Mouse (Mus musculus): ENCODE data around the gene Exosc1.
A peak's percentile ranks its signal among the peaks of the same experiment; 100 is the strongest.
"Not testable (repeated sequence)": the region's sequence is repeated elsewhere in the genome, so short reads cannot be mapped to it uniquely, and the experiment has no call there.

Exosc1 gene

DNA sequence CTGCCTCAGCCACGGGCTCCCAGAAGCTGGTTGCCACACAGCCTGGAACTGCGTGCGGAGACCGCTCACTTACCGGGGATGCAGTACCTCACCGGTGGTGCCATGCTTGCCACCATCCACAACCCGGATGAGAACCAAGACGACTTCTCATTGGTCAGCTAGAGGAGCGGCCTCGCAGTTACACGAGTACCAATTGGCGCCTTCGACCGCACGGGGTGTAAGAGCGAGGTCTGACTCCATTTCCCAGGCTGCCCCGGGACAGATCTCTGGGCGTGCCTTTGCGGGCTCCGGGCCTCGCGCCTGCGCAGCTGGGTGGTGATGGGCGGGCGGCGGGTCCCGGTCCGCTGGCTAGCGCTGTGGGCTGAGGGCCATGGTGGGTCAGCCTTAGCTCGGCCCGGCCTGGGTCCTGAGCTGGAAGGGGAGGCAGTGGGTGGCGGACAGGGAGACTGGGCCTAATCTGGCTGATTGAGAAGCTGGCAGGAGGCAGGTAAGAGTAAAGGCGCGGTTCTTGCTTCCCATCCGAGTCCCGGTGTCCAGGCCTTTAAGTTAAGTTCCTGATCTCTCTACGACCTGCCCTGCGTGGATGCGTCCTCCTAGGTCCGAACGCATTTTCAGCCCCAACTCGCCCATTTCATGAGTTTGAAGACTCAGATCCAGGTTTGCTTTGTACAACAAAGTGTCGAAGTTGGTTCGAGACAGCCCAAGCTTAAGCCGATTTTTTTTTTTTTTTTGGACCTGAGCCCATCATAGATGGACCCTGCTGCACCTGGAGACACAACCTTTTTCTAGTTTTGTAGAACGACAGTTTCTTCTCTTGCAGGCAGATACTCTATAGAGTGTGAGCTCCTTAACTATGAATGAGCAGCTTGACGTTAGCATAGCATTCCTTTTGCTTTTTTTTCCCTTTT lies at the start of gene Exosc1, which contains the start of gene Zdhhc16:
Gene Exosc1, minus strand, starts transcription at position 245 of the 908 bp plus-strand sequence.
Gene Zdhhc16, plus strand, starts transcription at position 302 of the 908 bp plus-strand sequence.
- peak; percentile 98 to 99 for DNase-seq (ENCODE audit: low spot score in 2 of 2)

DNA sequence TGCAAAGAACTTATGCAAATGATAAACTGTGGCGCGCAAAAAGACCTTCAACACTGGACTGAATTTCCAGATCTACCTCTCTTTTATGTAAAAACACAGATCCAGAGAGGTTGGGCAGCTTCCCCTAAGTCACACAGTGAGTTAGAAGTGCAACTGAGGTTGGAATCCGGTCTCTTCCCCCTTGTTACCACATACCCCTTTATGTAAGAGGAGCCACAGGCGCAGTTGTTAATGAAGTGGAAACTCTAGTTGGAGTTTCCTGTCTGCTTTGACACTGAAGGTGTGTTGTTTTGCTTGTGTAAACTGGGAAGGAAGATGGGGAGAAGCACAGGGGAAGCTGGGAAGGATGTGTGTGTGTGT lies 49.5 kb upstream of the Exosc1 start:
- DNase-seq (ENCODE audit: low spot score in 2 of 2): peak in 1 of 2 experiments; percentile 13

DNA sequence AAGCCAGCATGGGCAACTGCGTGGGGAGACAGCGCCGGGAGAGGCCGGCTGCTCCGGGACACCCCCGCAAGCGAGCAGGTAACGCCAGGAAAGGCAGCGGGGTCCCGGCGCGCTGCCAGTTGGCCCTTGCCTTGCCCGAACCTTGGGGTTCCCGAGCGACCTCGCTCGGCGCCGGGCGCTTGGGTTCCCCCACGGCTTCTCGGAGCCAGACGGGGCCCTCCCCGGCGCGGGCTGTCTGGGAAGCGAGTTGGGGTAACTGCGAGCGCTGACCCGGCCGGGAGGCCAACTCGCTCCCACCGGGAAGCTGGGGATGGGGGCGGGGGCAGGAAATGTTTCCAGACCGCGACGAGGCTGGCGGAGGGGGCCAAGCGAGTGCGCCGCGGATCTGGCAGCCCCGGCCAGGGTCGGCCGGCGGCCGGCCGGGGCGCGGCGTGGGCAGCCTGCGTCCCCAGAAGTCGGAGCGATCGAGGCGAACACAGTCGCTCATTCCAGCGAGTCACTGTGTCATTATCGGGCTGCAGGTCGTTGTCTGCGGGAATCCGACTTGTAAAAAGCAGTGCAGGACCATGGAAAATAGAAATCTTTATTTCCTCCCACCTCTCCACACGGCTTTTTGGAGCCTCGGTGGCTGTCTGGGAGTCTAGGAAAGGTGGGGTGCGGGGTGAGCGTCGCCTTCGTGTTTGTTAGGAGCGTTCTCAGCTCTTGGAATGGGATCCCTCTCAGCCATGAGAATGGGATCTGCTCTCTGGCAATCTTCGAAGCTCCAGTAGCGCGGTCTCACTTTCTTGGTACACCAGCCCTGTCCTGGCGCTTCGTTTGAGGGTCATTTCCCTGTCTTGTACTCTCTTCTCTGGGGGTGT lies 48.9 kb upstream of the Exosc1 start:
- DNase-seq (ENCODE audit: low spot score in 2 of 2): peak in 1 of 2 experiments; percentile 10

DNA sequence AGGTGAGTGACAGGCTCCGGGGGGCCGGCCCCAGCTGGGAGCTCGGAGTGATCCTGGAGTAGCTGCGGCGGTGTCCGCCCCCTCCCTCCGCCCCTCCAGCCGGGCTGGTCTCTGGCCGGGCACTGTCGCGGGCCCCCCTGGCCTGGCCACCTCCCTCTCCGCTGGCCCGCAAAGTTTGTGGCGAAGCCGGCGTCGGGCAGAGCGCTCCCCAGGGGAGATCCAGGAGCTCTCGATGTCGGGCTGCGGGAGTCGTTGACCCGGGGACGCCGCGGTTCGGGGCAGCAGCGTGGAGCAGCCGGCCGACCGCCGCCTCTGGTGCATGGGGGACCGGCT lies 48.3 kb upstream of the Exosc1 start, which contains the start of gene Ubtd1:
Gene Ubtd1, plus strand, starts transcription at position 169 of the 333 bp plus-strand sequence.
- no peak for DNase-seq (ENCODE audit: low spot score in 2 of 2)

DNA sequence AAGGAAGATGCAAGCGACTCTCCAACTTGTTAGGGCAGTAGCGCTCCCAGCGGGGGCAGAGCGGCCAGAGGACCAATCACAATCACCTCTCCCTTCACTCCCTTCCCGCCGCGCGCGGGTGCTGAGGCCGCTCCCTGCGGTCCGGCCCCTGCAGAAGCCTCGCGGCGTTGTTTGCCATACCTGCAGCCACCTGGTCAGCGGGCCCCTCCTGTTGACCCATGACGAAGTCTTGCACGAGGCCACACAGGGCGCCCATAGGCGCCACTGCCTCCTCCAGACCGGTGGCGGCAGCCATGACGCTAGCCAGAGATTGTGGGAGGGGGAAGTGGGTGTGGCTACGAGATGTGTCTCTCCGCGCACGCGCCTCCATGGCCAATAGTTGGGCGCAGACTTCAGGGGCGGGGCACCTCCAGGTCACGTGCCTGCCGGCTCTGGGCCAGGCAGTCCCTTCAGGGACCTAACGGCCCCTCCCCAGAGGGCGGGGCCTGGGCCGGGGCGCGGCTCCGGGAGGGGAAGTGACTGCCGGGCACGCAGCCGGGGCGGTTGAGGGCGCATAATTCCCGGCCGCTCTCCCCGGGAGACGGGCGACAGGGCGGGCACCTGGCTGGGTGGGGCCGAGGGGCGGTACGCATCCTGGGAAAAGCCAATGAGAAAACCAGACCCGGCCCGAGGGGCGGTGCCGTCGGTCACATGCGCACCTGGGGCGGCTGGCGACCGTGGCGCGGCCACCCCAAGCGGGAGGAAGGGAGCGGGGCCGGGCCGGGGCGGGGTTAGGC lies 47.8 kb upstream of the Exosc1 start, which contains the start of gene Mms19:
Gene Mms19, minus strand, starts transcription at position 339 of the 776 bp plus-strand sequence.
- peak; percentile 99 for DNase-seq (ENCODE audit: low spot score in 2 of 2)

DNA sequence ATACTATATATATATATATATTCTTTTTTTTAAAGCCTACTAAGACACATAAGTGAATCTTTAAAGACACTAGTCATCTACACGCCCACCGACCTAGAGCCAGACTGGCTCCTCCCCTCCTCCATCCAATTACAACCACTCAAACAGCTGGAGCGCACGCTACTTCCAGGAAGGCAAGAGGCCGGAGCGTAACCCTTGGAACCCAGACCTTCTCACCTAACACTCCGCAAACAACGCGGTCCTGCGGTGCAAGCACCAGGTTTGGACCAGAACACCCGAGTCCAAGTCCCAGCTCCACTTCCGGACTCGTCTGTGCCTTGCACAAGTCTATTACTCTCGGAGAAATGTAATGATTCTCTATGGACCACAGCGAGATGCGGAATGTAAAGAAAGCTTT lies 47.2 kb upstream of the Exosc1 start:
- DNase-seq (ENCODE audit: low spot score in 2 of 2): no peak

DNA sequence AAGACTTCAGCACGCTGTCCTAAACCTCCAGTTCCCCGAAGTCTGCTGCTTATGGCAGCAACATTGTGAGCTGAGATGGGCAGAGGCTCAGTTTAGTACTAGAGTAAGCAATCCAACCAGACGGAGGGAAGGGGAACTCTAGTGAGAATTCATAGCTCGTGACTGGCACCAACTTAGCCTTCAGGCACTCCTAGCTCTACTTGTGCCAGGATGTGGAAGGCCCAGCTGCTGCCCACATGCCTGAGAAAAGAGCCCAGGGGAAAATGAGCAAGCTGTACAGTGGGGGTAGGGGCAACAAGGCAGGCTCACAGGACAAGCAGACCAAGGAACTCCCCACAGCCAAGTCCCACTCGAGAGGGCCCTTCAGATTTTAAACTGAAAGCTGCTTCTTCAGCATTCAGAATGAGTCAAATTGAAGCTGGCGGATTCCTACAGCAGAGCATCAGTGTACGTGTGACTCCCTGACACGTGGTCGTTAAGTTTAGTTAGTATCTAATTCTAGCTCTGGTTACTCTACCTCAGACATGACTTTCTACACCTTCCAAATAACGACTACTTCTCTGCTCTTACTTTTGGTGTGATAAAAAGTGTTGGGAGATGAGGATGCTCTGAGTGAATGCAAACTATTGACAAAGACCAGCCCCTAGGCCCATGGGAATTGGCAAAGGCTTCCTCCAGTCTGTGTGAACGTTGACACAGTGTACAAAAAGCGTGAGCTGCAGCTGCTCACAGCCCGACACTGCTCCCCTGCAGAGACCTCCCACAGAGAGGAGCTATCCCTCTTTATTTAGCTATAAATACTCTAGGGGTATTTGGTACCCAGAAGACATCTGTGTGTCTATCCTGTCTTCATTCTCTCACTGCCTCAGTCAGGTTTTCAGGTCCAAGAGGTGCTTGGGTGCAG lies 40.9 kb upstream of the Exosc1 start:
- DNase-seq (ENCODE audit: low spot score in 2 of 2): no peak

DNA sequence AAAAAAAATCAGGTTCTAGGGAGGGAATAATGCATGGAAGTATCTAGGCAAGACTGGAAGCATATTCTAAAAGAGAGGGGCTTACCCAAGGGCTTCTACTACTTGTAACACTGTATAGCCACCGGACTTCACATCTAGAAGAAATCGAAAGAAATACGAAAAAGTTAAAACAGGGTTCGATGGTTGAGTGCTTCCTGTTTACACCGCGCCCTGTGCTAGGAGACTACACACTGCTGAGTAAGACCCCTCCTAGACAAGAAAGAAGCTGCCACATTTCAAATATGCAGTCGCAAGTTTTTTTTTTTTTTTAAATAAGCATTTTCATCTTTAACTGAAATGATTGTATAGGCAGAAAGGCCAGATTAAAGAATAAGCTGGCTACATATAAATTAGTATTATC lies 36.4 kb upstream of the Exosc1 start:
- DNase-seq (ENCODE audit: low spot score in 2 of 2): no peak

DNA sequence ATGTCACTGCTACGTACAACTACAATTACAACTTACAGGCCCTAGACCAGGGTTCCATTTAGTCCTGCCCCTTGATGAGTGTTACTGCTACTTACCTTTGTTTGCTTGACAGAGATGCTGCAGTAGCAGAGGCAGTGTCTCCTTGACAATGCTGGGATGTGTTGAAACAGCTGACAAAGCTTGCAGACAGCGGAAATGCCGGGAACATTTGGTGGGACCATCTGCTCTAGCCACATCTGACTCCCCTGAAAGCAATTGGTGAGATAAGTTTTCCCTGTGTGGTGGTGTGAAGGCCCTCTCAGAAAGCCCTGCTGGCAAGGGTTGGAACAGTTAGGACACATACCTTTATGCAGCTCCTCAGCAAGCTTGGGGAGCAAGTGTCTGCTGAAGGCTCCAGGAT lies 20.4 kb upstream of the Exosc1 start:
- no peak for DNase-seq (ENCODE audit: low spot score in 2 of 2)

DNA sequence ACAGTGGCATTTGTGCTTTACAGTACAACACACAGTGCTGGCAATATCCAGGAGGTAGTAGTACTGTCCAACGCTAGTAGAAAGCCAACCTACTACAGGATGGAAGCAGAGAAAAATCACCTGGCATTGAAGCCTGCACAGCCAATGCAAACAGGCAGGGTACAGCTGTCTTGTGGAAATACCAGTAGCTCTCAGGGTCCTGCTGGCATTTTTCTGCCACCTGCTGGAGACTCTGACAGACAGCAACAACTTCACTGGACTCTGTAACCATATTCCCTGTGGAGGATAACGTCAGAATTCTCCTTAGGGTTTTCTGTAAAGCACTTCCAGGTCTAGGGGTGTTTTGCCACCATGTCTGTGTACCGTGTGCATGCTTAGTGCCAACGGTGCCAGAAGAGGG lies 19.1 kb upstream of the Exosc1 start:
- DNase-seq (ENCODE audit: low spot score in 2 of 2): no peak

DNA sequence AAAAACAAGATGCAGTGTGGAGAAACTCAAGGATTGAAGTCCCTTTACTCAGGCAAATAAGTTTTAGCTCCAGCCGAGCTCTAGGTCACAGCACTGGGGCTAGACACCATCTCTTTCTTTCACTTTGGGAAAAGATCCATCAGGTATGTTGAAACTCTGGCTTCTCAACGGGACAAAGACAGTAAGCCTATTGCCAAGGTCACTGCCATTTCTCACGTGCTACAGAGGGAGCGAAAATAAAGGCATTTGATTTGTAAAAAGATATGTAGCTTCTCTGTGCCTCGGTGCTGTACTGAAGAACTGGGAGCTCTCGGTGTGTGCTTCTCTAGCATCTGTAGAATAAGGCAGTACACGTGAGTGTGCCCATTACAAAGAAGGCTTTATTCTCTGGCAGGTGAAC lies 10.6 kb upstream of the Exosc1 start:
- DNase-seq (ENCODE audit: low spot score in 2 of 2): no peak

DNA sequence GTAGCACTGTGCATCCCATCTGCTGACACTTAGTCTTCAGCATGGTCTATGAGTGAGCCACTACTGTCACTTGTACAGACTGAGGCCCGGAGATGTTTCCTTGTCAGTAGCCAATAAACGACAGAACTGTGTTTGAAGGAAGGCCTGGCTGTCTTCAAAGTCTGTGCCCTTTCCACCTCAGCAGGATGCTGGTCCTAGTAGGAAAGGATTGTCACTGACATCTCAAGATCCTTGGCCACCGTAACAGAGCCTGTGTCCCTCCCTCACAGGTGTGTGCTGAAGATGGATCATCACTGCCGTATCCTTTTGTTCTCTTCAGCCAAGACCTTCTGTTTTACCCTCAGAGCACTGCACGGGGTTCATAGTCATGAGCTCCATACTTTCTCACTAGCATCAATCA lies 5.3 kb upstream of the Exosc1 start:
- DNase-seq (ENCODE audit: low spot score in 2 of 2): no peak

DNA sequence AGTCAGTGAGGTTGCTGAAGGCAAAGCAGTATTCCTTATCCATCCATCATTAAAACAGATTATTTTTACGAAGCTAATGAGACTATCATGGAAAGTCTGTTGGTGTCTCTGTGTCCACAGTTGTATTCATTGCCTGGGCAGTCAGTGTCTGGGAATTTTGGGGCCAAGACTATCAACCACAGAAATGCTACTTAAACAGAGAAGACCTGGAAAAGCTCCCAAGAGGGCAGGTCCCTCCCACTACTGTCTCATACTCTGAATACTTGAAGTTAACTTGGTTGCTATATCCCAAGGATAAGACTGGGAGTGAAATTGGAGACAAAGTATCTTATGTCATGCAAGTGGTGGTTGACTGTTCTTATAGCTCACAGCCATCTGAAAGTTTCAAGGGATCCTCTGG lies 2.7 kb upstream of the Exosc1 start:
- no peak for DNase-seq (ENCODE audit: low spot score in 2 of 2)

DNA sequence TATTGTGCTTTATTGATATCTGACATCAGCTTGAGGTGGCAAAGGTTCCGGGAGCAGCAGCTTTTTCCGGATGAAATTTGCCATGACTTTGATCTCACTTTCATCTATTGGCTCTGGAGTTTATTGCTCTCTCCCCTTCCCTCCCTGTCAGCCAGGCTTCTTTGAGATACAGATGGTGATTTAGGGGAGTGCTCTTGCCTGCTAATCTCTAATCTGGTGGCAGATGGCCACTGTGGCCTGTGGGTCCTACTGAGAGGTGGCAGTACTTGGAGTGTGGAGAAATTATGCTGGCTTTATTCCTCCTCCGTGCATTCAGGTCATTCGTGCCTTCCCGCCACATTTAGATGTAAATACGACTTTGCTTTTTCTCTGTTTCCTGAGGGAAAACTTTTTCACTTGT lies 901 bp upstream of the Exosc1 start:
- no peak for DNase-seq (ENCODE audit: low spot score in 2 of 2)

DNA sequence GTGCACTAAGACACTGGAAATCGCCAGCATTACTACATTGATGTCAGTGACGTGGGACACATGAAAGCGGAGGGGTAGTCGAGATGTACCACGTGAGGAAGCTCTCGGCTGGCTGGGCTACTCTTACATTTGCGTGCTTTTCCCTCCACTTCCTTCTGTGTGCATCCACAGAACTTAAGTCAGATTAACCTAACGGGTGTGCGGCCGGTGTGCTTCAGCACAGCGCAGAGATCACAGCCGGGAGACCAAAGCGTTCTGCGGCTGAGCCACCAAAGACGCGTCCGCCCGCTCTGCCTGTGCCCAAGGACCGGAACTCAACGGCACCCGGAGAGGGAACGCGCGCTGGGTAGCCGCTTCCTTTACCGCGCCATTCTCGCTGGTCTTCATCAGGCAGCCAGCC lies 537 bp downstream of the Exosc1 start:
- DNase-seq (ENCODE audit: low spot score in 2 of 2): peak in 1 of 2 experiments; percentile 32

DNA sequence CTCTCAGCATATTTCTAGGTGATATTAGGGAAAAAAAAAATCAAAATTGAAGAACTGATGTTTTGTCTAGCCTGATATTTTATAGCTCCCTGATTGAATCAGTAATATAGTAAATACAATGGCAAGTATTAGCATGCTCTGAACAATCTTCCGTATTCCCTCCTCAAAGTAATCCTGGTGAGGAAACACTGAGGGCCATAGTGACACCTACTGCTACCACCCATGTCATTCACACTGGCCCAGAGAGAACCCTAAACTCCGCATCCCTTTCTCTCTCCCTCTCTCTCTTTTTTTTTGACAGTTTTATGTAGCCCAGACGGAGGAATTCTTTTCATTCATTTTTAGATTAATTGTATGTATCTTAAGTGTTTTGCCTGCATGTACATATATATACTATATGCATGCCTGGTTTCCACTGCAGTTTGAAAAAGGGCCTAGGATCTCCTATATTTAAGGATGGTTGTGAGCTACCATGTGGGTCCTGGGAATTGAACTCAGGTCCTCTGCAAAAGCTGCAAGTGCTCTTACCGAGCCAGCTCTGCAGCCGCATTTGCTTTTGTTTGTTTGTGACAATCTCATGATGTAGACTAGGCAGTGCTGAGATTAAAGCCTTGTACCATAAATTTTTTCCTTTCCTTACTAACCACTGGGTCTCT lies 12.7 kb downstream of the Exosc1 start:
- DNase-seq (ENCODE audit: low spot score in 2 of 2): no peak

DNA sequence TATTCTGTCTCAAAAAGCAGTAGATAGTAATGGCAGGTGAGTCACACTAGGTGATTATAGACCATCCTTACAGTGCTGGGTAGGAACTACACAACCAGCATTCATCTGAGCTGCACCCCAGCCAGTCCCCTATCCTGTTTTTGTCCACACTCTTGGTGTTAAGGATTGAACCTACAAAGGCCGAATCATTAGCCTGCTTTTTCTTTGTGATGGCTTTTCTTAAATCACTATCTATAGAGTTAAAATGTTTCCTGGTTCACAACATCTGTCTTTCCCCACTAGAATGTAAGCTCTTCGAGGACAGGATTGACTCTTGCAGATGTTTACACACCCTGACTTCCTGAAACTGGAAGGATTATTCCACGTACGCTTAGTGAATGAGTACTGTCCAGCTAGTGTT lies 13.8 kb downstream of the Exosc1 start:
- no peak for DNase-seq (ENCODE audit: low spot score in 2 of 2)

DNA sequence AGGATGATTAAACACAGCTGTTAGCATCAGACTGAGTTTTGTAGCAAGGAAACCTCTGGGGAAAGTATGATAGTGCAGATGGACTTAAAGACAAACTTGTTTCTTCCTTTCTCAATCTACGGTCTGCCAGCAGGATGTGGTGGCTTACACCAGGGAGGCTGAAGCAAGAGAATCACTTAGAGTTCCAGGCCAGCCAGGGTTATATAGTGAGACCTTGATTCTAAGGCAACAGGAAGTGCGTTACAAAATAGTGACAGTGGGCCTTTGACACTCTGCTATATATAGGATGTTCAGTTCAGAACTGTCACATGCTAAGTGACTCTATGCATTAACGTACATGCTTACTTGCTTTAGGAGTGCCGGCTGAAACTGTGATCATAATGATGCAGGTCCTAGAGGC lies 16.4 kb downstream of the Exosc1 start:
- peak in 1 of 2 experiments; percentile 31 for DNase-seq (ENCODE audit: low spot score in 2 of 2)

DNA sequence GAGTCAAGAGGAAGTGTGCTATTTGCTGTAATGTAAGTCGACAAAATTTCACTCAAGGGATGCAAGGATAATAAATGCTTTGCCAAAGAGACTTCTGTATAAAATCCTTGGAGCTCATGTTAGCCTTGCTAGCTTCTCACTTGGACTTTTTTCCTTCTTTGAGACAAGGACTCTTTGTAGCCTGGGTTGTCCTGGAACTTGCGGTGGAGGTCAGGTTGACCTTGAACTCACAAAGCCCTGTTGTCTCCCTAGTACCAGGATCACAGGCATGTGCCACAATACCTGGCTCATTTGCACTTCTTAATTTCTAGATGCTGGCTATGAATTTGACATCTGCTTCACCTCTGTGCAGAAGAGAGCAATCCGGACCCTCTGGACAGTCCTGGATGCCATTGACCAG lies 17.9 kb downstream of the Exosc1 start:
- no peak for DNase-seq (ENCODE audit: low spot score in 2 of 2)

DNA sequence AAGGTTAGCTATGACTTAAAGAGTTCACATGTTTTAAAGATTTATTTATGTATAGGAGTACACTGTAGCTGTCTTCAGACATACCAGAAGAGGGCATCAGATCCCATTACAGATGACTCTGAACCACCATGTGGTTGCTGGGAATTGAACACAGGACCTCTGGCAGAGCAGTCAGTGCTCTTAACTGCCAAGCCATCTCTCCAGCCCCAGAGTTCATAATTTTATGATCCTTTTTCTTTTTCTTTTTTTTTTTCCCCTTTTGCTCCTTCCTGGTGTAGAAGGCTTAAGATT lies 18.7 kb downstream of the Exosc1 start:
- not testable (repeated sequence) for DNase-seq (ENCODE audit: low spot score in 2 of 2)

Data from spleen, postnatal 36 days (tissue).